Mouse (Mus musculus) thymus, adult 2 months (tissue): ENCODE data around the gene Col6a5.

ENCODE experiments used
- CTCF ChIP-seq: fragments of 200-500 bp; IDR thresholded peaks from 2 replicates; pipeline ENCODE4 v1.5.1; 2012; ENCODE audit warnings: mild to moderate bottlenecking, control low read depth, low read length, moderate library complexity, borderline replicate concordance; ENCODE audit not compliant: control insufficient read depth, poor library complexity, insufficient read depth; ENCODE audit errors: extremely low read depth
- POLR2A ChIP-seq: fragments of 200-500 bp; IDR thresholded peaks from 2 replicates; pipeline ENCODE4 v1.6.1; 2012; ENCODE audit warnings: mild to moderate bottlenecking, low read length, control low read depth, moderate library complexity; ENCODE audit not compliant: control insufficient read depth, poor library complexity, insufficient read depth; ENCODE audit errors: extremely low read depth

DNA sequence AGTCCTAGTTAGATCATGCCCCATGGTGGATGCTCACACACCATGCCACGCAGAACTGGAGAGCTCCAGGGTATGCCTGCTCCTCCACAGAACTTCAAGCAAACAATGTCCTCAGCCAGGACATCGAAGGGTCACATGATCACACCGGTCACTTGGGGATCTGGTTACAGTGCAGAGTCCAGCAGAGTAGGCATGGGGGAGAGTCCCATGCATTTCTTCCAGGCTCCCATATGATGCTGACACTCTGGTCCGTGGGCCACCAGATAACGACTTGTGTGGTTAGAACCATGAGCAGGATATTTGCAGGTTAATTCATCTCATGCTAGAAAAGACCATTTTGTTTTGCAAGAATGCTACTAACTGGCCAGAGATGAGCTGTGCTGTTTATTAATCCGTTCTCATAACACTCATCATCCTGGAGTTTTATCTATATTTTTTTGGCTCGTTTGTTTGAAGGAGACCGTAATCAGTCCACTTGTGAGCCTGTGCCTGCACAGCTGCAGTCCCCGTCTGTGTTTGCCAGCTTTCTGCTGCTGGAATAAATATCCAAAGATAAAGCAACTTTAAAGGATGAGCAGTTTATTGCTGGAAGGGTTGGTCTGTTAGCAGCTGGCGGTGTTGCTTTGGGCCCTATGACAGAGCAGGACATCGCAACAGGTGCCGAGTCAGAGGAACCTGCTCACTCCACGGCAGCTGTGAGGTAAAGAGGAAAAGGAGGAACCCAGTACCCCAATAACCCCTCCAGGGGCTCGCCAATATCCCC lies 108.2 kb downstream of the Col6a5 start:
- TF ChIP-seq CTCF (no peak), POLR2A (no peak)
